Mouse (Mus musculus) MEL (cell line): ENCODE results near the gene Sod1. TPM values are rescaled to one million over a fixed set of nuclear protein-coding genes. Genes with fewer than 3 reads are reported as not detected.
"Not testable (repeated sequence)": the region's sequence is repeated elsewhere in the genome, so short reads cannot be mapped to it uniquely, and the experiment has no call there.

Source experiments
- DNase-seq: peaks from one replicate; pipeline ENCODE4 v3.0.0; 2011; ENCODE audit warnings: low read depth, low spot score
- H3K27ac ChIP-seq: 2 replicates; pipeline ENCODE4 v1.5.1; 2012; ENCODE audit warnings: low read depth, mild to moderate bottlenecking, control low read depth, low read length, moderate library complexity; ENCODE audit not compliant: control insufficient read depth
- H3K27me3 ChIP-seq, 2 experiments: fragments of 150-350 bp in 1 of 2; sonication (generic) in 1 of 2; 2 replicates each; pipeline ENCODE4 v1.6.1; 2012; ENCODE audit warnings: low read length in 2 of 2, mild to moderate bottlenecking in 2 of 2, improper control_type of control experiment in 1 of 2, moderate library complexity in 1 of 2; ENCODE audit not compliant: insufficient read depth in 2 of 2, control insufficient read depth in 1 of 2
- H3K36me3 ChIP-seq, 2 experiments: 2 replicates each; pipeline ENCODE4 v1.6.1; 2012 to 2014; ENCODE audit warnings: low read length in 2 of 2, improper control_type of control experiment in 1 of 2, inconsistent platforms in 1 of 2, mild to moderate bottlenecking in 1 of 2; ENCODE audit not compliant: insufficient read depth in 2 of 2, control insufficient read depth in 1 of 2
- H3K4me1 ChIP-seq, 2 experiments: fragments of 150-350 bp in 1 of 2; sonication (generic) in 1 of 2; 2 replicates each; pipeline ENCODE4 v1.6.1; 2012; ENCODE audit warnings: low read length in 2 of 2, improper control_type of control experiment in 1 of 2, mild to moderate bottlenecking in 1 of 2; ENCODE audit not compliant: insufficient read depth in 2 of 2, control insufficient read depth in 1 of 2
- H3K4me3 ChIP-seq, 2 experiments: fragments of 150-350 bp in 1 of 2; sonication (generic) in 1 of 2; 2 replicates each; pipeline ENCODE4 v1.5.1; 2012; ENCODE audit warnings: low read depth in 2 of 2, low read length in 2 of 2, mild to moderate bottlenecking in 2 of 2, moderate library complexity in 2 of 2, control low read depth in 1 of 2, improper control_type of control experiment in 1 of 2; ENCODE audit not compliant: control insufficient read depth in 1 of 2, insufficient read depth in 1 of 2
- H3K79me2 ChIP-seq: 2 replicates; pipeline ENCODE4 v1.6.1; 2012; ENCODE audit warnings: mild to moderate bottlenecking, low read length, moderate library complexity; ENCODE audit not compliant: control insufficient read depth, poor library complexity, insufficient read depth
- H3K9ac ChIP-seq: 2 replicates; pipeline ENCODE4 v1.6.1; 2012; ENCODE audit warnings: low read depth, mild to moderate bottlenecking, control low read depth, low read length, moderate library complexity; ENCODE audit not compliant: control insufficient read depth, poor library complexity, severe bottlenecking
- H3K9me3 ChIP-seq: fragments of 150-350 bp; sonication (generic); replicated peaks from 2 replicates; pipeline ENCODE4 v1.6.1; 2012; ENCODE audit warnings: mild to moderate bottlenecking, low read length, improper control_type of control experiment, moderate library complexity; ENCODE audit not compliant: insufficient read depth
- CHD2 ChIP-seq: IDR thresholded peaks from 2 replicates; pipeline ENCODE4 v1.6.1; 2011; ENCODE audit warnings: low read length, improper control_type of control experiment
- ELF1 ChIP-seq: IDR thresholded peaks from 2 replicates; pipeline ENCODE4 v1.6.1; 2014; ENCODE audit warnings: low read depth, mild to moderate bottlenecking, inconsistent platforms, low read length, improper control_type of control experiment, moderate library complexity
- EP300 ChIP-seq, 2 experiments: IDR thresholded peaks; 2 replicates each; pipeline ENCODE4 v1.6.1; 2011; ENCODE audit warnings: improper control_type of control experiment in 2 of 2, low read length in 2 of 2, low read depth in 1 of 2, mild to moderate bottlenecking in 1 of 2
- HCFC1 ChIP-seq: IDR thresholded peaks from 2 replicates; pipeline ENCODE4 v1.6.1; 2012; ENCODE audit warnings: low read depth, mild to moderate bottlenecking, inconsistent platforms, low read length, improper control_type of control experiment, moderate library complexity
- MAX ChIP-seq: IDR thresholded peaks from 2 replicates; pipeline ENCODE4 v1.6.1; 2011; ENCODE audit warnings: low read length, improper control_type of control experiment
- MYB ChIP-seq: IDR thresholded peaks from 2 replicates; pipeline ENCODE4 v1.6.1; 2011; ENCODE audit warnings: mild to moderate bottlenecking, low read depth, low read length, improper control_type of control experiment
- MYC ChIP-seq: IDR thresholded peaks from 2 replicates; pipeline ENCODE4 v1.6.1; 2011; ENCODE audit warnings: low read depth, mild to moderate bottlenecking, low read length, improper control_type of control experiment, moderate library complexity
- NELFE ChIP-seq: IDR thresholded peaks from 2 replicates; pipeline ENCODE4 v1.6.1; 2011; ENCODE audit warnings: low read depth, low read length, improper control_type of control experiment
- NRF1 ChIP-seq: IDR thresholded peaks from 2 replicates; pipeline ENCODE4 v1.6.1; 2014; ENCODE audit warnings: low read depth, mild to moderate bottlenecking, inconsistent platforms, low read length, improper control_type of control experiment, moderate library complexity; ENCODE audit not compliant: poor library complexity, insufficient read depth, severe bottlenecking
- POLR2A ChIP-seq, 2 experiments: IDR thresholded peaks; 2 replicates each; pipeline ENCODE4 v1.6.1; 2011 to 2012; ENCODE audit warnings: low read length in 2 of 2, mild to moderate bottlenecking in 2 of 2, control low read depth in 1 of 2, improper control_type of control experiment in 1 of 2, low read depth in 1 of 2, moderate library complexity in 1 of 2; ENCODE audit not compliant: control insufficient read depth in 1 of 2, insufficient read depth in 1 of 2, poor library complexity in 1 of 2
- POLR2AphosphoS5 ChIP-seq: IDR thresholded peaks from 2 replicates; pipeline ENCODE4 v1.6.1; 2012; ENCODE audit warnings: low read depth, borderline replicate concordance, mild to moderate bottlenecking, inconsistent platforms, low read length, moderate library complexity, mixed read lengths
- RAD21 ChIP-seq: IDR thresholded peaks from 2 replicates; pipeline ENCODE4 v1.6.1; 2011; ENCODE audit warnings: mild to moderate bottlenecking, low read depth, low read length, improper control_type of control experiment
- SIN3A ChIP-seq: IDR thresholded peaks from 2 replicates; pipeline ENCODE4 v1.6.1; 2012; ENCODE audit warnings: low read length, improper control_type of control experiment, inconsistent platforms
- TCF12 ChIP-seq: IDR thresholded peaks from 2 replicates; pipeline ENCODE4 v1.6.1; 2014; ENCODE audit warnings: low read depth, mild to moderate bottlenecking, inconsistent platforms, low read length, improper control_type of control experiment, moderate library complexity
- USF1 ChIP-seq: IDR thresholded peaks from 2 replicates; pipeline ENCODE4 v1.6.1; 2014; ENCODE audit warnings: low read depth, mild to moderate bottlenecking, inconsistent platforms, low read length, improper control_type of control experiment, moderate library complexity
- ZC3H11A ChIP-seq: IDR thresholded peaks from 2 replicates; pipeline ENCODE4 v1.6.1; 2012; ENCODE audit warnings: low read depth, mild to moderate bottlenecking, inconsistent platforms, low read length, improper control_type of control experiment
- ZKSCAN1 ChIP-seq: IDR thresholded peaks from 2 replicates; pipeline ENCODE4 v1.6.1; 2012; ENCODE audit warnings: low read depth, mild to moderate bottlenecking, inconsistent platforms, low read length, improper control_type of control experiment, moderate library complexity
- ZMIZ1 ChIP-seq: IDR thresholded peaks from 2 replicates; pipeline ENCODE4 v1.6.1; 2012; ENCODE audit warnings: low read depth, mild to moderate bottlenecking, inconsistent platforms, low read length, improper control_type of control experiment, moderate library complexity
- ZNF384 ChIP-seq: IDR thresholded peaks from 2 replicates; pipeline ENCODE4 v1.6.1; 2012; ENCODE audit warnings: low read depth, mild to moderate bottlenecking, inconsistent platforms, low read length, improper control_type of control experiment
- polyA plus RNA-seq, 2 experiments: library from polyadenylated mRNA; stranded (reverse) in 1 of 2; unstranded in 1 of 2; fragments of >175 nt in 1 of 2; fragments of >200 nt in 1 of 2; gene quantifications; 2 replicates each; pipeline versions ENCODE4 v1.2.1 to v1.2.4; 2012; ENCODE audit warnings: low replicate concordance in 2 of 2, low read depth in 1 of 2; ENCODE audit not compliant: insufficient read length in 2 of 2, insufficient read depth in 1 of 2, missing spikeins in 1 of 2
- total RNA-seq: library from RNA; depleted of rRNA; stranded (reverse); fragments of 300-350 nt; gene quantifications from 2 replicates; pipeline ENCODE4 v1.2.3, GENCODE M21; 2012

The Sod1 gene
- total and polyA plus RNA-seq, 3 experiments, result 380 to 1,094 (median 474) TPM

- Histone ChIP-seq H3K27me3 (no peaks in the 10 kb centered on the region), H3K36me3 (peaks cover 0 to 40% of the 10 kb centered on the region in 2 experiments; a peak in 2 of 4 replicates), H3K4me1 (no peaks in the 10 kb centered on the region), H3K9me3 (no peaks in the 10 kb centered on the region), H3K4me3 (no peak overlapping the region), H3K27ac (no peak overlapping the region), H3K9ac (no peak overlapping the region), H3K79me2 (0 out of 2 replicates have a peak, but pooled peaks cover 1% of the 10 kb centered on the region)
- DNase-seq, result no peak
- TF ChIP-seq NELFE (no peak), NRF1 (no peak), CHD2 (no peak)
Measured at GRCm38 (mm10) chr16:90250099-90250498, 29.5 kb downstream of the Sod1 start.

DNA sequence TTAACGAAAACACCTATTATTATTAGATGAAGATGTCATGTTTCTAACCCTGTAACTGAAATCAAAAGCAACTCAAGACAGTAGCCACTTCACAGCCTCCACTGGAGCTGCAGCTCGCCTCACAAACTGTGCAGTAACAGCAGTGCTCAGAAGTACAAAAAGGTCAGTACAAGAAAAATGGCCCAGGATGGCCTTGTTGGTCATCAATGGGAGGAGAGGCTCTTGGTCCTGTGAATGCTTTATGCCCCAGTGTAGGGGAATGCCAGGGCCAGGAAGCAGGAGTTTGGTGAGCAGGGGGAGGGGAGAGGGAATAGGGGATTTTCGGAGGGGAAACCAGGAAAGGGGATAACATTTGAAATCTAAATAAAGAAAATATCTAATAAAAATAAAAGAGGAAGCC lies 30.7 kb downstream of the Sod1 start:
- H3K27me3 ChIP-seq, DNase-seq, H3K4me1 ChIP-seq, H3K9me3 ChIP-seq, H3K27ac ChIP-seq, H3K9ac ChIP-seq, H3K79me2 ChIP-seq, H3K4me3 ChIP-seq: not testable (repeated sequence)
- H3K36me3 ChIP-seq, result peaks cover 0 to 41% of the 10 kb centered on the region in 2 experiments; a peak in 2 of 4 replicates

DNA sequence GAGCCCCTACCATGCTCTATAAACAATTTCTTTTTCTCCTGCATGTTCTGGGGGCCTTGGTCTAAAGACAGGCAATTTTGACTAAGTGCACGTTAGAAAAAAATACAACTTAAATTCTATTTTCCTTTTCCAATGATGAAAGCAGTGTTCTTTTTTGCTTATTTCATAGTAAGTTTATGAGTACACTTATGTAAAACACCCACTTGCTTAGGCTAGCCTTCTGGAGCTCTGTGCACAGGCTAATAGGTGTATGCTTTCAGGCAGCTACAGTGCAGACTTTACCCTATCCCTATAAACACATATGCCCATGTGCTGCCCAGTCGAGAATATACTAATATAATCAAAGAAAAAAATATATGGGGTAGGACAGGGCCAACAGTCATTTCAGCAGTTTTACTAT lies 32.0 kb downstream of the Sod1 start:
- Histone ChIP-seq H3K27me3 (no peaks in the 10 kb centered on the region), H3K4me1 (no peaks in the 10 kb centered on the region), H3K9ac (no peak overlapping the region), H3K4me3 (no peak overlapping the region), H3K79me2 (0 out of 2 replicates have a peak, but pooled peaks cover 1% of the 10 kb centered on the region), H3K9me3 (no peaks in the 10 kb centered on the region), H3K36me3 (peaks cover 0 to 44% of the 10 kb centered on the region in 2 experiments; a peak in 2 of 4 replicates), H3K27ac (no peak overlapping the region)
- TF ChIP-seq RAD21 (no peak), EP300 (IDR thresholded peaks at IDR 0.05; ENCODE audit: low read depth in 1 of 2, low read length in 2 of 2) (no peak), ZC3H11A (no peak), MYB (no peak), MAX (no peak), POLR2A (IDR thresholded peaks at IDR 0.05; ENCODE audit: control insufficient read depth in 1 of 2, insufficient read depth in 1 of 2, low read depth in 1 of 2, low read length in 2 of 2, poor library complexity in 1 of 2) (no peak), ZMIZ1 (no peak), TCF12 (no peak), MYC (no peak), ZNF384 (no peak), SIN3A (no peak), USF1 (no peak), ZKSCAN1 (no peak), POLR2AphosphoS5 (no peak), ELF1 (no peak), NRF1 (no peak), HCFC1 (no peak)
- DNase-seq, result no peak
